Mouse (Mus musculus) neural tube, embryonic 15.5 days (tissue): ENCODE measurements around the gene Slc9a9. TPM values are rescaled to one million over a fixed set of nuclear protein-coding genes. Genes with fewer than 3 reads are reported as not detected.

Experiments used
- ATAC-seq: fragments of 200-750 bp; cut with Nextera tagmentation; 2 replicates; pipeline ENCODE4 v1.8.0; 2017; ENCODE audit warnings: mild to moderate bottlenecking, moderate TSS enrichment, moderate library complexity; ENCODE audit not compliant: low FRiP score
- H3K27ac ChIP-seq: fragments of 300-500 bp; sonication (generic); replicated peaks from 2 replicates; pipeline ENCODE4 v1.5.1; 2015; ENCODE audit warnings: mild to moderate bottlenecking, inconsistent platforms
- H3K27me3 ChIP-seq: fragments of 300-500 bp; sonication (generic); replicated peaks from 2 replicates; pipeline ENCODE4 v1.6.1; 2015; ENCODE audit warnings: inconsistent platforms
- H3K36me3 ChIP-seq: fragments of 300-500 bp; sonication (generic); 2 replicates; pipeline ENCODE4 v1.6.1; 2015; ENCODE audit warnings: inconsistent platforms
- H3K4me1 ChIP-seq: fragments of 300-500 bp; sonication (generic); 2 replicates; pipeline ENCODE4 v1.6.1; 2015; ENCODE audit warnings: inconsistent platforms
- H3K4me2 ChIP-seq: fragments of 300-500 bp; sonication (generic); 2 replicates; pipeline ENCODE4 v1.6.1; 2015; ENCODE audit warnings: inconsistent platforms, mild to moderate bottlenecking, moderate library complexity
- H3K4me3 ChIP-seq: fragments of 300-500 bp; sonication (generic); replicated peaks from 2 replicates; pipeline ENCODE4 v1.5.1; 2015; ENCODE audit warnings: mild to moderate bottlenecking, inconsistent platforms
- H3K9ac ChIP-seq: fragments of 300-500 bp; sonication (generic); replicated peaks from 2 replicates; pipeline ENCODE4 v1.6.1; 2015; ENCODE audit warnings: mild to moderate bottlenecking, inconsistent platforms
- H3K9me3 ChIP-seq: fragments of 300-500 bp; sonication (generic); replicated peaks from 2 replicates; pipeline ENCODE4 v1.6.1; 2016; ENCODE audit warnings: inconsistent platforms
- WGBS: fragments of 180-500 bp; shearing (Covaris S2); methylation state at CpG from one replicate; pipeline ENCODE4 v1.1.7; 2015; ENCODE audit warnings: mixed read lengths; 5-methylcytosine and 5-hydroxymethylcytosine counted together
- polyA plus RNA-seq: library from polyadenylated mRNA; unstranded; fragments of >200 nt; fragmentation: Nextera tagmentation; extraction: Ambion mirVana; gene quantifications from 2 replicates; pipeline ENCODE4 v1.2.1, GENCODE M21; 2015

Slc9a9 gene
- polyA plus RNA-seq, 1 experiment from 2014 or later: 9.2 TPM

- Histone ChIP-seq H3K9me3 (no peaks in the 10 kb centered on the region), H3K36me3 (no peaks in the 10 kb centered on the region), H3K4me2 (no peak overlapping the region), H3K4me3 (no peak overlapping the region), H3K4me1 (0 out of 2 replicates have a peak, but pooled peaks cover 10% of the 10 kb centered on the region), H3K27me3 (no peaks in the 10 kb centered on the region), H3K27ac (no peak overlapping the region), H3K9ac (no peak overlapping the region)
- 43% methylated on average over 6 of the region's 6 CpGs for WGBS
- peak; percentile 83; the same call in 1 of the 2 replicates for ATAC-seq
Observed at GRCm38 (mm10) chr9:94738555-94739427, 69.1 kb downstream of the Slc9a9 start.

- 85% methylated on average over 3 of the region's 3 CpGs for WGBS
- Histone ChIP-seq H3K36me3 (no peaks in the 10 kb centered on the region), H3K9ac (no peak overlapping the region)
Observed at GRCm38 (mm10) chr9:94740841-94741240, 71.1 kb downstream of the Slc9a9 start.

GRCm38 (mm10) chr9:94743291-94743690, 73.6 kb downstream of the Slc9a9 start:
- Histone ChIP-seq H3K4me2 (no peak overlapping the region), H3K9ac (no peak overlapping the region), H3K9me3 (no peaks in the 10 kb centered on the region), H3K4me3 (no peak overlapping the region), H3K36me3 (no peaks in the 10 kb centered on the region), H3K27ac (no peak overlapping the region), H3K27me3 (no peaks in the 10 kb centered on the region), H3K4me1 (0 out of 2 replicates have a peak, but pooled peaks cover 3% of the 10 kb centered on the region)
- no peak for ATAC-seq
- WGBS: 84% methylated on average over 1 of the region's 1 CpGs

More at GRCm38 (mm10) chr9:94740841-94741240, 71.1 kb downstream of the Slc9a9 start:
- Histone ChIP-seq H3K4me3 (no peak overlapping the region), H3K27ac (no peak overlapping the region), H3K27me3 (no peaks in the 10 kb centered on the region), H3K9me3 (no peaks in the 10 kb centered on the region), H3K4me1 (0 out of 2 replicates have a peak, but pooled peaks cover 8% of the 10 kb centered on the region), H3K4me2 (no peak overlapping the region)
- no peak for ATAC-seq

GRCm38 (mm10) chr9:94748503-94748902, 78.8 kb downstream of the Slc9a9 start:
- 0 out of 2 replicates have a peak, but pooled peaks cover 3% of the 10 kb centered on the region for H3K4me1 ChIP-seq

GRCm38 (mm10) chr9:94750187-94750586, 80.5 kb downstream of the Slc9a9 start:
- H3K27me3 ChIP-seq: no peaks in the 10 kb centered on the region
- no peak for ATAC-seq
- 88% methylated on average over 8 of the region's 8 CpGs for WGBS
- H3K4me2 ChIP-seq: no peak overlapping the region
- H3K4me1 ChIP-seq: 0 out of 2 replicates have a peak, but pooled peaks cover 3% of the 10 kb centered on the region
- no peaks in the 10 kb centered on the region for H3K36me3 ChIP-seq
- no peak overlapping the region for H3K27ac ChIP-seq
- H3K9me3 ChIP-seq: no peaks in the 10 kb centered on the region
- H3K4me3 ChIP-seq: no peak overlapping the region
- no peak overlapping the region for H3K9ac ChIP-seq

More at GRCm38 (mm10) chr9:94748503-94748902, 78.8 kb downstream of the Slc9a9 start:
- Histone ChIP-seq H3K9ac (no peak overlapping the region), H3K27me3 (no peaks in the 10 kb centered on the region), H3K4me3 (no peak overlapping the region), H3K36me3 (no peaks in the 10 kb centered on the region), H3K9me3 (no peaks in the 10 kb centered on the region), H3K4me2 (no peak overlapping the region), H3K27ac (no peak overlapping the region)
- ATAC-seq: no peak
- 20% methylated on average over 2 of the region's 2 CpGs for WGBS

GRCm38 (mm10) chr9:94750935-94751637, 81.4 kb downstream of the Slc9a9 start:
- no peak for ATAC-seq
- Histone ChIP-seq H3K27me3 (no peaks in the 10 kb centered on the region), H3K36me3 (no peaks in the 10 kb centered on the region), H3K4me1 (0 out of 2 replicates have a peak, but pooled peaks cover 3% of the 10 kb centered on the region), H3K4me3 (no peak overlapping the region), H3K9ac (no peak overlapping the region), H3K9me3 (no peaks in the 10 kb centered on the region), H3K4me2 (no peak overlapping the region), H3K27ac (no peak overlapping the region)
- 85% methylated on average over 19 of the region's 19 CpGs for WGBS

GRCm38 (mm10) chr9:94751638-94752021, 81.9 kb downstream of the Slc9a9 start:
- no peak overlapping the region for H3K4me3 ChIP-seq
- no peak overlapping the region for H3K9ac ChIP-seq
- WGBS: 70% methylated on average over 10 of the region's 10 CpGs
- no peaks in the 10 kb centered on the region for H3K9me3 ChIP-seq
- ATAC-seq: no peak
- no peaks in the 10 kb centered on the region for H3K36me3 ChIP-seq
- no peak overlapping the region for H3K4me2 ChIP-seq
- H3K27me3 ChIP-seq: no peaks in the 10 kb centered on the region
- 0 out of 2 replicates have a peak, but pooled peaks cover 3% of the 10 kb centered on the region for H3K4me1 ChIP-seq
- no peak overlapping the region for H3K27ac ChIP-seq

GRCm38 (mm10) chr9:94752121-94752520, 82.4 kb downstream of the Slc9a9 start:
- H3K4me3 ChIP-seq: no peak overlapping the region
- no peak overlapping the region for H3K9ac ChIP-seq
- 96% methylated on average over 3 of the region's 3 CpGs for WGBS
- no peak overlapping the region for H3K4me2 ChIP-seq
- H3K27me3 ChIP-seq: no peaks in the 10 kb centered on the region
- H3K9me3 ChIP-seq: no peaks in the 10 kb centered on the region
- H3K4me1 ChIP-seq: 0 out of 2 replicates have a peak, but pooled peaks cover 3% of the 10 kb centered on the region
- no peak overlapping the region for H3K27ac ChIP-seq
- no peaks in the 10 kb centered on the region for H3K36me3 ChIP-seq
- ATAC-seq: no peak

GRCm38 (mm10) chr9:94759904-94760303, 90.2 kb downstream of the Slc9a9 start:
- 8% methylated on average over 5 of the region's 5 CpGs for WGBS

GRCm38 (mm10) chr9:94768114-94768513, 98.4 kb downstream of the Slc9a9 start:
- H3K27me3 ChIP-seq: no peaks in the 10 kb centered on the region
- no peaks in the 10 kb centered on the region for H3K36me3 ChIP-seq
- ATAC-seq: no peak
- WGBS: 25% methylated on average over 6 of the region's 6 CpGs
- H3K9me3 ChIP-seq: no peaks in the 10 kb centered on the region
- H3K4me2 ChIP-seq: no peak overlapping the region
- no peaks in the 10 kb centered on the region for H3K4me1 ChIP-seq
- H3K4me3 ChIP-seq: no peak overlapping the region
- H3K9ac ChIP-seq: no peak overlapping the region
- no peak overlapping the region for H3K27ac ChIP-seq

More at GRCm38 (mm10) chr9:94759904-94760303, 90.2 kb downstream of the Slc9a9 start:
- no peak for ATAC-seq
- Histone ChIP-seq H3K27me3 (no peaks in the 10 kb centered on the region), H3K4me3 (no peak overlapping the region), H3K36me3 (no peaks in the 10 kb centered on the region), H3K4me1 (peaks cover 3% of the 10 kb centered on the region; the same call in 1 of the 2 replicates), H3K27ac (no peak overlapping the region), H3K9ac (no peak overlapping the region), H3K4me2 (no peak overlapping the region), H3K9me3 (no peaks in the 10 kb centered on the region)

- H3K4me1 ChIP-seq: 0 out of 2 replicates have a peak, but pooled peaks cover 1% of the 10 kb centered on the region
- no peaks in the 10 kb centered on the region for H3K9me3 ChIP-seq
- H3K4me2 ChIP-seq: no peak overlapping the region
- ATAC-seq: no peak
- WGBS: 69% methylated on average over 4 of the region's 4 CpGs
- no peak overlapping the region for H3K27ac ChIP-seq
- no peak overlapping the region for H3K9ac ChIP-seq
- no peaks in the 10 kb centered on the region for H3K27me3 ChIP-seq
- no peak overlapping the region for H3K4me3 ChIP-seq
- H3K36me3 ChIP-seq: no peaks in the 10 kb centered on the region
Observed at GRCm38 (mm10) chr9:94768524-94768923, 98.8 kb downstream of the Slc9a9 start.
